Mouse (Mus musculus) neural tube, embryonic 10.5 days (tissue): ENCODE data around the gene Gnaz.

ENCODE experiments used
- DNase-seq: peaks from one replicate; pipeline ENCODE4 v3.0.0-alpha.2; 2017; ENCODE audit warnings: low spot score; ENCODE audit errors: extremely low spot score

Gnaz gene

GRCm38 (mm10) chr10:74966850-74967451 is at the start of gene Gnaz:
Gene Gnaz, plus strand, starts transcription at chr10:74967177.
- peak; percentile 94 for DNase-seq

GRCm38 (mm10) chr10:74919277-74919676 is 47.7 kb upstream of the Gnaz start:
- no peak for DNase-seq

GRCm38 (mm10) chr10:74920853-74921567 is 46.0 kb upstream of the Gnaz start:
- no peak for DNase-seq

- DNase-seq: no peak
Measured at GRCm38 (mm10) chr10:74921614-74922013, 45.4 kb upstream of the Gnaz start.

- DNase-seq: no peak
Measured at GRCm38 (mm10) chr10:74922763-74923162, 44.2 kb upstream of the Gnaz start.

GRCm38 (mm10) chr10:74924274-74924673 is 42.7 kb upstream of the Gnaz start:
- DNase-seq: no peak

- peak; percentile 51 for DNase-seq
Measured at GRCm38 (mm10) chr10:74925324-74925723, 41.7 kb upstream of the Gnaz start.

GRCm38 (mm10) chr10:74928276-74928675 is 38.7 kb upstream of the Gnaz start:
- DNase-seq: no peak

GRCm38 (mm10) chr10:74929578-74929977 is 37.4 kb upstream of the Gnaz start:
- DNase-seq: no peak

GRCm38 (mm10) chr10:74930541-74930940 is 36.4 kb upstream of the Gnaz start:
- DNase-seq: no peak

GRCm38 (mm10) chr10:74931631-74932030 is 35.3 kb upstream of the Gnaz start:
- DNase-seq: no peak

- peak; percentile 8 for DNase-seq
Measured at GRCm38 (mm10) chr10:74932487-74932886, 34.5 kb upstream of the Gnaz start.

GRCm38 (mm10) chr10:74933548-74934190 is 33.3 kb upstream of the Gnaz start:
- peak; percentile 10 for DNase-seq

GRCm38 (mm10) chr10:74934521-74934920 is 32.5 kb upstream of the Gnaz start:
- DNase-seq: no peak

GRCm38 (mm10) chr10:74935016-74935415 is 32.0 kb upstream of the Gnaz start:
- no peak for DNase-seq

GRCm38 (mm10) chr10:74937003-74937790 is 29.8 kb upstream of the Gnaz start:
- no peak for DNase-seq

- DNase-seq: no peak
Measured at GRCm38 (mm10) chr10:74938410-74938809, 28.6 kb upstream of the Gnaz start.

- DNase-seq: no peak
Measured at GRCm38 (mm10) chr10:74939300-74939699, 27.7 kb upstream of the Gnaz start.

- DNase-seq: no peak
Measured at GRCm38 (mm10) chr10:74940795-74941194, 26.2 kb upstream of the Gnaz start.

GRCm38 (mm10) chr10:74952830-74953443 is 14.0 kb upstream of the Gnaz start:
- no peak for DNase-seq

- DNase-seq: no peak
Measured at GRCm38 (mm10) chr10:74964380-74964779, 2.6 kb upstream of the Gnaz start.
